Mouse (Mus musculus) forebrain, embryonic 12.5 days (tissue): Measurements from ENCODE around the gene Trabd. TPM values are rescaled to one million over a fixed set of nuclear protein-coding genes. Genes with fewer than 3 reads are reported as not detected.
A peak's percentile ranks its signal among the peaks of the same experiment; 100 is the strongest.

Source experiments
- ATAC-seq: fragments of 200-750 bp; cut with Nextera tagmentation; 2 replicates; pipeline ENCODE4 v1.8.0; 2017; ENCODE audit warnings: moderate TSS enrichment; ENCODE audit not compliant: low FRiP score
- H3K27ac ChIP-seq: fragments of 300-500 bp; sonication (generic); 2 replicates; pipeline ENCODE4 v1.5.1; 2016; ENCODE audit warnings: mild to moderate bottlenecking
- H3K27me3 ChIP-seq: fragments of 300-500 bp; sonication (generic); 2 replicates; pipeline ENCODE4 v1.6.1; 2016; ENCODE audit warnings: mild to moderate bottlenecking
- H3K36me3 ChIP-seq: fragments of 300-500 bp; sonication (generic); replicated peaks from 2 replicates; pipeline ENCODE4 v1.6.1; 2016; ENCODE audit warnings: mild to moderate bottlenecking
- H3K4me1 ChIP-seq: fragments of 300-500 bp; sonication (generic); 2 replicates; pipeline ENCODE4 v1.6.1; 2016
- H3K4me2 ChIP-seq: fragments of 300-500 bp; sonication (generic); 2 replicates; pipeline ENCODE4 v1.6.1; 2016; ENCODE audit warnings: mild to moderate bottlenecking, moderate library complexity
- H3K4me3 ChIP-seq: fragments of 300-500 bp; sonication (generic); replicated peaks from 2 replicates; pipeline ENCODE4 v1.5.1; 2016; ENCODE audit warnings: mild to moderate bottlenecking
- H3K9ac ChIP-seq: fragments of 300-500 bp; sonication (generic); 2 replicates; pipeline ENCODE4 v1.6.1; 2016; ENCODE audit warnings: mild to moderate bottlenecking
- H3K9me3 ChIP-seq: fragments of 300-500 bp; sonication (generic); 2 replicates; pipeline ENCODE4 v1.6.1; 2016
- WGBS: fragments of 180-500 bp; shearing (Covaris S2); methylation state at CpG from one replicate; pipeline ENCODE4 v1.1.7; 2016; 5-methylcytosine and 5-hydroxymethylcytosine counted together
- polyA plus RNA-seq: library from polyadenylated mRNA; unstranded; fragments of >200 nt; fragmentation: Nextera tagmentation; extraction: Ambion mirVana; gene quantifications from 2 replicates; pipeline ENCODE4 v1.2.1, GENCODE M21; 2016

The Trabd gene
- polyA plus RNA-seq, 1 experiment from 2014 or later = 48.8 TPM

- Histone ChIP-seq H3K36me3 (peaks cover 46% of the 10 kb centered on the region), H3K9me3 (no peaks in the 10 kb centered on the region)
Observed at GRCm38 (mm10) chr15:89088607-89089247, 13.8 kb downstream of the Trabd start, which contains the start of gene Selenoo. Gene Selenoo (plus strand): TSS chr15:89089084.

GRCm38 (mm10) chr15:89089248-89090051, 14.5 kb downstream of the Trabd start:
- ATAC-seq = peak; percentile 63
- Histone ChIP-seq H3K36me3 (peaks cover 46% of the 10 kb centered on the region), H3K9me3 (no peaks in the 10 kb centered on the region), H3K4me3 (peak overlapping the region; percentile 87), H3K27ac (peak overlapping the region; percentile 70), H3K27me3 (no peaks in the 10 kb centered on the region), H3K4me1 (peaks cover 23% of the 10 kb centered on the region), H3K9ac (peak overlapping the region; percentile 90), H3K4me2 (peak overlapping the region; percentile 93)
- 3% methylated on average over 64 of the region's 68 CpGs for WGBS

More at GRCm38 (mm10) chr15:89088607-89089247, 13.8 kb downstream of the Trabd start, which contains the start of gene Selenoo:
- peak; percentile 96 for ATAC-seq
- peak within 1 kb of the TSS; percentile 93 for H3K4me2 ChIP-seq
- H3K4me1 ChIP-seq = peaks cover 23% of the 10 kb centered on the region
- peak within 1 kb of the TSS; percentile 90 for H3K9ac ChIP-seq
- H3K27me3 ChIP-seq = no peaks in the 10 kb centered on the region
- H3K27ac ChIP-seq = peak within 1 kb of the TSS; percentile 70
- H3K4me3 ChIP-seq = peak within 1 kb of the TSS; percentile 87
- 2% methylated on average over 37 of the region's 38 CpGs for WGBS

- H3K4me3 ChIP-seq = peak overlapping the region; percentile 87; the same call in 1 of the 2 replicates
- no peak for ATAC-seq
- no peak overlapping the region for H3K9ac ChIP-seq
- H3K9me3 ChIP-seq = no peaks in the 10 kb centered on the region
- H3K4me1 ChIP-seq = peaks cover 23% of the 10 kb centered on the region
- 94% methylated on average over 4 of the region's 4 CpGs for WGBS
- H3K36me3 ChIP-seq = peaks cover 46% of the 10 kb centered on the region
- peak overlapping the region; percentile 93; the same call in 1 of the 2 replicates for H3K4me2 ChIP-seq
- H3K27me3 ChIP-seq = no peaks in the 10 kb centered on the region
- H3K27ac ChIP-seq = no peak overlapping the region
Observed at GRCm38 (mm10) chr15:89090662-89091061, 15.7 kb downstream of the Trabd start.

- no peak overlapping the region for H3K27ac ChIP-seq
- no peak overlapping the region for H3K9ac ChIP-seq
- peaks cover 23% of the 10 kb centered on the region for H3K4me1 ChIP-seq
- peaks cover 48% of the 10 kb centered on the region for H3K36me3 ChIP-seq
- H3K4me2 ChIP-seq = no peak overlapping the region
- 83% methylated on average over 5 of the region's 5 CpGs for WGBS
- H3K4me3 ChIP-seq = no peak overlapping the region
- H3K9me3 ChIP-seq = no peaks in the 10 kb centered on the region
- no peak for ATAC-seq
- H3K27me3 ChIP-seq = no peaks in the 10 kb centered on the region
Observed at GRCm38 (mm10) chr15:89092181-89092580, 17.3 kb downstream of the Trabd start.

- H3K36me3 ChIP-seq = peaks cover 99% of the 10 kb centered on the region
- no peaks in the 10 kb centered on the region for H3K27me3 ChIP-seq
Observed at GRCm38 (mm10) chr15:89097450-89097849, 22.5 kb downstream of the Trabd start.

GRCm38 (mm10) chr15:89098616-89099015, 23.7 kb downstream of the Trabd start:
- Histone ChIP-seq H3K4me1 (no peaks in the 10 kb centered on the region), H3K4me3 (no peak overlapping the region), H3K9ac (no peak overlapping the region), H3K27me3 (no peaks in the 10 kb centered on the region), H3K36me3 (peaks cover 99% of the 10 kb centered on the region), H3K4me2 (no peak overlapping the region), H3K9me3 (no peaks in the 10 kb centered on the region), H3K27ac (no peak overlapping the region)
- ATAC-seq = no peak
- WGBS = 90% methylated on average over 7 of the region's 7 CpGs

More at GRCm38 (mm10) chr15:89097450-89097849, 22.5 kb downstream of the Trabd start:
- Histone ChIP-seq H3K27ac (no peak overlapping the region), H3K4me3 (no peak overlapping the region), H3K4me2 (no peak overlapping the region), H3K9me3 (no peaks in the 10 kb centered on the region), H3K4me1 (no peaks in the 10 kb centered on the region), H3K9ac (no peak overlapping the region)
- 87% methylated on average over 5 of the region's 5 CpGs for WGBS
- no peak for ATAC-seq

- no peak overlapping the region for H3K4me2 ChIP-seq
- H3K4me3 ChIP-seq = no peak overlapping the region
- H3K9ac ChIP-seq = no peak overlapping the region
- no peaks in the 10 kb centered on the region for H3K4me1 ChIP-seq
- WGBS = 94% methylated on average over 12 of the region's 12 CpGs
- H3K27me3 ChIP-seq = no peaks in the 10 kb centered on the region
- H3K9me3 ChIP-seq = no peaks in the 10 kb centered on the region
- no peak overlapping the region for H3K27ac ChIP-seq
- ATAC-seq = no peak
- peaks cover 98% of the 10 kb centered on the region for H3K36me3 ChIP-seq
Observed at GRCm38 (mm10) chr15:89100823-89101222, 25.9 kb downstream of the Trabd start.

- 65% methylated on average over 5 of the region's 5 CpGs for WGBS
- H3K36me3 ChIP-seq = peaks cover 98% of the 10 kb centered on the region
Observed at GRCm38 (mm10) chr15:89102646-89103045, 27.7 kb downstream of the Trabd start.

GRCm38 (mm10) chr15:89103921-89104320, 29.0 kb downstream of the Trabd start:
- Histone ChIP-seq H3K9ac (no peak overlapping the region), H3K36me3 (peaks cover 98% of the 10 kb centered on the region), H3K4me3 (no peak overlapping the region), H3K4me2 (no peak overlapping the region), H3K27me3 (no peaks in the 10 kb centered on the region), H3K27ac (no peak overlapping the region), H3K4me1 (no peaks in the 10 kb centered on the region), H3K9me3 (no peaks in the 10 kb centered on the region)
- 88% methylated on average over 10 of the region's 10 CpGs for WGBS
- no peak for ATAC-seq

More at GRCm38 (mm10) chr15:89102646-89103045, 27.7 kb downstream of the Trabd start:
- Histone ChIP-seq H3K4me3 (no peak overlapping the region), H3K27me3 (no peaks in the 10 kb centered on the region), H3K27ac (0 out of 2 replicates have a peak overlapping the region, but pooled peaks have one; percentile 8), H3K9me3 (no peaks in the 10 kb centered on the region), H3K4me2 (no peak overlapping the region), H3K9ac (no peak overlapping the region), H3K4me1 (no peaks in the 10 kb centered on the region)
- no peak for ATAC-seq

GRCm38 (mm10) chr15:89104425-89104824, 29.5 kb downstream of the Trabd start:
- Histone ChIP-seq H3K27ac (no peak overlapping the region), H3K36me3 (peaks cover 98% of the 10 kb centered on the region), H3K4me3 (no peak overlapping the region), H3K27me3 (no peaks in the 10 kb centered on the region), H3K4me2 (no peak overlapping the region), H3K9me3 (no peaks in the 10 kb centered on the region), H3K4me1 (no peaks in the 10 kb centered on the region), H3K9ac (no peak overlapping the region)
- ATAC-seq = no peak
- WGBS = 96% methylated on average over 8 of the region's 8 CpGs

- Histone ChIP-seq H3K36me3 (peaks cover 98% of the 10 kb centered on the region), H3K4me1 (no peaks in the 10 kb centered on the region), H3K27me3 (no peaks in the 10 kb centered on the region), H3K27ac (no peak overlapping the region), H3K9me3 (no peaks in the 10 kb centered on the region), H3K4me2 (no peak overlapping the region), H3K4me3 (no peak overlapping the region), H3K9ac (no peak overlapping the region)
- WGBS = 90% methylated on average over 13 of the region's 13 CpGs
- ATAC-seq = no peak
Observed at GRCm38 (mm10) chr15:89106073-89106472, 31.1 kb downstream of the Trabd start.

- WGBS = 94% methylated on average over 1 of the region's 1 CpGs
- no peaks in the 10 kb centered on the region for H3K4me1 ChIP-seq
- no peak overlapping the region for H3K4me3 ChIP-seq
- no peak for ATAC-seq
- H3K27me3 ChIP-seq = no peaks in the 10 kb centered on the region
- peaks cover 97% of the 10 kb centered on the region for H3K36me3 ChIP-seq
- no peaks in the 10 kb centered on the region for H3K9me3 ChIP-seq
- no peak overlapping the region for H3K4me2 ChIP-seq
- H3K9ac ChIP-seq = no peak overlapping the region
- H3K27ac ChIP-seq = no peak overlapping the region
Observed at GRCm38 (mm10) chr15:89106976-89107375, 32.1 kb downstream of the Trabd start.
